Mouse (Mus musculus) forebrain, embryonic 12.5 days (tissue): Measurements from ENCODE around the gene Prex1. TPM values are rescaled to one million over a fixed set of nuclear protein-coding genes. Genes with fewer than 3 reads are reported as not detected.

Source experiments
- ATAC-seq: fragments of 200-750 bp; cut with Nextera tagmentation; 2 replicates; pipeline ENCODE4 v1.8.0; 2017; ENCODE audit warnings: moderate TSS enrichment; ENCODE audit not compliant: low FRiP score
- H3K27ac ChIP-seq: fragments of 300-500 bp; sonication (generic); 2 replicates; pipeline ENCODE4 v1.5.1; 2016; ENCODE audit warnings: mild to moderate bottlenecking
- H3K27me3 ChIP-seq: fragments of 300-500 bp; sonication (generic); 2 replicates; pipeline ENCODE4 v1.6.1; 2016; ENCODE audit warnings: mild to moderate bottlenecking
- H3K36me3 ChIP-seq: fragments of 300-500 bp; sonication (generic); replicated peaks from 2 replicates; pipeline ENCODE4 v1.6.1; 2016; ENCODE audit warnings: mild to moderate bottlenecking
- H3K4me1 ChIP-seq: fragments of 300-500 bp; sonication (generic); 2 replicates; pipeline ENCODE4 v1.6.1; 2016
- H3K4me2 ChIP-seq: fragments of 300-500 bp; sonication (generic); 2 replicates; pipeline ENCODE4 v1.6.1; 2016; ENCODE audit warnings: mild to moderate bottlenecking, moderate library complexity
- H3K4me3 ChIP-seq: fragments of 300-500 bp; sonication (generic); replicated peaks from 2 replicates; pipeline ENCODE4 v1.5.1; 2016; ENCODE audit warnings: mild to moderate bottlenecking
- H3K9ac ChIP-seq: fragments of 300-500 bp; sonication (generic); 2 replicates; pipeline ENCODE4 v1.6.1; 2016; ENCODE audit warnings: mild to moderate bottlenecking
- H3K9me3 ChIP-seq: fragments of 300-500 bp; sonication (generic); 2 replicates; pipeline ENCODE4 v1.6.1; 2016
- WGBS: fragments of 180-500 bp; shearing (Covaris S2); methylation state at CpG from one replicate; pipeline ENCODE4 v1.1.7; 2016; 5-methylcytosine and 5-hydroxymethylcytosine counted together
- polyA plus RNA-seq: library from polyadenylated mRNA; unstranded; fragments of >200 nt; fragmentation: Nextera tagmentation; extraction: Ambion mirVana; gene quantifications from 2 replicates; pipeline ENCODE4 v1.2.1, GENCODE M21; 2016

Prex1 gene
- polyA plus RNA-seq, 1 experiment from 2014 or later, result 29.9 TPM

- Histone ChIP-seq H3K9me3 (no peaks in the 10 kb centered on the region), H3K27me3 (no peaks in the 10 kb centered on the region), H3K36me3 (peaks cover 14% of the 10 kb centered on the region), H3K9ac (no peak overlapping the region), H3K4me1 (peaks cover 17% of the 10 kb centered on the region), H3K4me2 (no peak overlapping the region), H3K27ac (no peak overlapping the region), H3K4me3 (no peak overlapping the region)
- ATAC-seq, result no peak
- 81% methylated on average over 20 of the region's 20 CpGs for WGBS
These were observed 92.8 kb downstream of the Prex1 start for GRCm38 (mm10) chr2:166620529-166621466.

GRCm38 (mm10) chr2:166619906-166620490 is 93.6 kb downstream of the Prex1 start:
- H3K9ac ChIP-seq, result no peak overlapping the region
- H3K4me3 ChIP-seq, result no peak overlapping the region
- H3K27ac ChIP-seq, result 0 out of 2 replicates have a peak overlapping the region, but pooled peaks have one; percentile 6
- 87% methylated on average over 10 of the region's 10 CpGs for WGBS
- H3K4me1 ChIP-seq, result peaks cover 17% of the 10 kb centered on the region
- no peaks in the 10 kb centered on the region for H3K9me3 ChIP-seq
- H3K27me3 ChIP-seq, result no peaks in the 10 kb centered on the region
- peaks cover 22% of the 10 kb centered on the region for H3K36me3 ChIP-seq
- no peak for ATAC-seq
- H3K4me2 ChIP-seq, result no peak overlapping the region

- H3K9ac ChIP-seq, result no peak overlapping the region
- peaks cover 17% of the 10 kb centered on the region for H3K4me1 ChIP-seq
- no peak overlapping the region for H3K4me3 ChIP-seq
- H3K36me3 ChIP-seq, result peaks cover 24% of the 10 kb centered on the region
- WGBS, result 94% methylated on average over 5 of the region's 5 CpGs
- H3K4me2 ChIP-seq, result no peak overlapping the region
- ATAC-seq, result no peak
- no peak overlapping the region for H3K27ac ChIP-seq
- H3K27me3 ChIP-seq, result no peaks in the 10 kb centered on the region
- no peaks in the 10 kb centered on the region for H3K9me3 ChIP-seq
These were observed 94.4 kb downstream of the Prex1 start for GRCm38 (mm10) chr2:166619270-166619669.

GRCm38 (mm10) chr2:166617706-166618105 is 95.9 kb downstream of the Prex1 start:
- 88% methylated on average over 5 of the region's 5 CpGs for WGBS
- Histone ChIP-seq H3K27me3 (no peaks in the 10 kb centered on the region), H3K4me2 (no peak overlapping the region), H3K9me3 (no peaks in the 10 kb centered on the region), H3K4me1 (peaks cover 6% of the 10 kb centered on the region), H3K36me3 (peaks cover 32% of the 10 kb centered on the region), H3K27ac (no peak overlapping the region), H3K9ac (no peak overlapping the region), H3K4me3 (no peak overlapping the region)
- ATAC-seq, result no peak

GRCm38 (mm10) chr2:166615338-166616075 is 98.1 kb downstream of the Prex1 start:
- 85% methylated on average over 2 of the region's 2 CpGs for WGBS
- H3K36me3 ChIP-seq, result peaks cover 33% of the 10 kb centered on the region
- no peaks in the 10 kb centered on the region for H3K27me3 ChIP-seq

GRCm38 (mm10) chr2:166610271-166610670 is 103.4 kb downstream of the Prex1 start:
- H3K36me3 ChIP-seq, result peaks cover 18% of the 10 kb centered on the region
- H3K27me3 ChIP-seq, result no peaks in the 10 kb centered on the region
- H3K4me3 ChIP-seq, result no peak overlapping the region
- H3K4me1 ChIP-seq, result peaks cover 9% of the 10 kb centered on the region; the same call in 1 of the 2 replicates
- H3K9ac ChIP-seq, result no peak overlapping the region
- no peaks in the 10 kb centered on the region for H3K9me3 ChIP-seq
- H3K4me2 ChIP-seq, result no peak overlapping the region
- no peak overlapping the region for H3K27ac ChIP-seq
- no peak for ATAC-seq
- 89% methylated on average over 5 of the region's 5 CpGs for WGBS

More at GRCm38 (mm10) chr2:166615338-166616075, 98.1 kb downstream of the Prex1 start:
- 0 out of 2 replicates have a peak, but pooled peaks cover 2% of the 10 kb centered on the region for H3K4me1 ChIP-seq
- H3K9ac ChIP-seq, result no peak overlapping the region
- no peak overlapping the region for H3K27ac ChIP-seq
- no peak overlapping the region for H3K4me3 ChIP-seq
- H3K4me2 ChIP-seq, result no peak overlapping the region
- ATAC-seq, result no peak
- no peaks in the 10 kb centered on the region for H3K9me3 ChIP-seq

- Histone ChIP-seq H3K9me3 (no peaks in the 10 kb centered on the region), H3K4me3 (no peak overlapping the region), H3K27ac (0 out of 2 replicates have a peak overlapping the region, but pooled peaks have one; percentile 33), H3K4me1 (peaks cover 9% of the 10 kb centered on the region; the same call in 1 of the 2 replicates), H3K4me2 (no peak overlapping the region), H3K27me3 (no peaks in the 10 kb centered on the region), H3K36me3 (peaks cover 11% of the 10 kb centered on the region; the same call in 1 of the 2 replicates), H3K9ac (no peak overlapping the region)
- ATAC-seq, result no peak
- 19% methylated on average over 8 of the region's 8 CpGs for WGBS
These were observed 105.1 kb downstream of the Prex1 start for GRCm38 (mm10) chr2:166608509-166608908.

- Histone ChIP-seq H3K27me3 (no peaks in the 10 kb centered on the region), H3K4me2 (no peak overlapping the region), H3K27ac (no peak overlapping the region), H3K4me1 (peaks cover 9% of the 10 kb centered on the region; the same call in 1 of the 2 replicates), H3K36me3 (peaks cover 14% of the 10 kb centered on the region; the same call in 1 of the 2 replicates), H3K9me3 (no peaks in the 10 kb centered on the region), H3K4me3 (no peak overlapping the region), H3K9ac (no peak overlapping the region)
- WGBS, result 81% methylated on average over 17 of the region's 17 CpGs
- no peak for ATAC-seq
These were observed 107.0 kb downstream of the Prex1 start for GRCm38 (mm10) chr2:166606481-166607245.

- no peak for ATAC-seq
- H3K4me2 ChIP-seq, result no peak overlapping the region
- no peak overlapping the region for H3K4me3 ChIP-seq
- peaks cover 18% of the 10 kb centered on the region for H3K36me3 ChIP-seq
- H3K9ac ChIP-seq, result no peak overlapping the region
- no peaks in the 10 kb centered on the region for H3K9me3 ChIP-seq
- no peak overlapping the region for H3K27ac ChIP-seq
- H3K4me1 ChIP-seq, result peaks cover 9% of the 10 kb centered on the region; the same call in 1 of the 2 replicates
- H3K27me3 ChIP-seq, result no peaks in the 10 kb centered on the region
- 70% methylated on average over 6 of the region's 6 CpGs for WGBS
These were observed 107.6 kb downstream of the Prex1 start for GRCm38 (mm10) chr2:166606053-166606452.

- H3K4me2 ChIP-seq, result no peak overlapping the region
- no peak overlapping the region for H3K9ac ChIP-seq
- H3K36me3 ChIP-seq, result peaks cover 22% of the 10 kb centered on the region
- H3K4me1 ChIP-seq, result peaks cover 9% of the 10 kb centered on the region; the same call in 1 of the 2 replicates
- no peaks in the 10 kb centered on the region for H3K9me3 ChIP-seq
- ATAC-seq, result no peak
- H3K27ac ChIP-seq, result no peak overlapping the region
- no peaks in the 10 kb centered on the region for H3K27me3 ChIP-seq
- WGBS, result 82% methylated on average over 12 of the region's 12 CpGs
- H3K4me3 ChIP-seq, result no peak overlapping the region
These were observed 108.3 kb downstream of the Prex1 start for GRCm38 (mm10) chr2:166605164-166605831.

GRCm38 (mm10) chr2:166602948-166603347 is 110.7 kb downstream of the Prex1 start:
- WGBS, result 98% methylated on average over 3 of the region's 3 CpGs
- H3K4me2 ChIP-seq, result no peak overlapping the region
- no peak overlapping the region for H3K4me3 ChIP-seq
- H3K4me1 ChIP-seq, result peaks cover 4% of the 10 kb centered on the region; the same call in 1 of the 2 replicates
- H3K9me3 ChIP-seq, result no peaks in the 10 kb centered on the region
- peaks cover 20% of the 10 kb centered on the region for H3K36me3 ChIP-seq
- no peak overlapping the region for H3K27ac ChIP-seq
- no peak overlapping the region for H3K9ac ChIP-seq
- ATAC-seq, result no peak
- H3K27me3 ChIP-seq, result no peaks in the 10 kb centered on the region
